Mouse (Mus musculus) heart, adult 2 months (tissue): ENCODE data around the gene Wipf1. TPM values are rescaled to one million over a fixed set of nuclear protein-coding genes. Genes with fewer than 3 reads are reported as not detected.

Experiments
- DNase-seq, 2 experiments: peaks; one replicate each; pipeline ENCODE4 v3.0.0; 2021
- H3K27ac ChIP-seq: fragments of 200-600 bp; 2 replicates; pipeline ENCODE4 v1.8.1; 2022
- H3K27me3 ChIP-seq: fragments of 200-500 bp; 2 replicates; pipeline ENCODE4 v1.6.1; 2012; ENCODE audit warnings: mild to moderate bottlenecking, low read length, inconsistent platforms, mixed read lengths; ENCODE audit not compliant: control insufficient read depth, insufficient read depth
- H3K36me3 ChIP-seq: fragments of 200-500 bp; 2 replicates; pipeline ENCODE4 v1.6.1; 2012; ENCODE audit warnings: low read length, inconsistent platforms; ENCODE audit not compliant: control insufficient read depth, insufficient read depth
- H3K4me1 ChIP-seq: fragments of 200-500 bp; 2 replicates; pipeline ENCODE4 v1.6.1; 2011; ENCODE audit warnings: low read length; ENCODE audit not compliant: control insufficient read depth, insufficient read depth
- H3K4me3 ChIP-seq: fragments of 200-600 bp; 2 replicates; pipeline ENCODE4 v1.8.1; 2022
- H3K79me2 ChIP-seq: fragments of 200-500 bp; replicated peaks from 2 replicates; pipeline ENCODE4 v1.6.1; 2012; ENCODE audit warnings: mild to moderate bottlenecking, inconsistent platforms, low read length, moderate library complexity, mixed read lengths; ENCODE audit not compliant: control insufficient read depth, insufficient read depth
- H3K9ac ChIP-seq: fragments of 200-500 bp; 2 replicates; pipeline ENCODE4 v1.6.1; 2012; ENCODE audit warnings: low read depth, mild to moderate bottlenecking, control low read depth, inconsistent platforms, low read length, mixed read lengths
- CTCF ChIP-seq: fragments of 200-600 bp; IDR thresholded peaks from 2 replicates; pipeline ENCODE4 v1.8.1; 2022; ENCODE audit warnings: antibody characterized with exemption, mild to moderate bottlenecking, moderate library complexity
- EP300 ChIP-seq: fragments of 200-500 bp; IDR thresholded peaks from 2 replicates; pipeline ENCODE4 v1.6.1; 2011; ENCODE audit warnings: low read depth, low read length, control low read depth; ENCODE audit not compliant: insufficient read depth
- POLR2A ChIP-seq: fragments of 200-500 bp; IDR thresholded peaks from 2 replicates; pipeline ENCODE4 v1.6.1; 2011; ENCODE audit warnings: mild to moderate bottlenecking, low read depth, low read length, control low read depth; ENCODE audit not compliant: insufficient read depth
- WGBS: fragments of 180-500 bp; shearing (Covaris S2); methylation state at CpG from one replicate; pipeline ENCODE4 v1.1.7; 2018; 5-methylcytosine and 5-hydroxymethylcytosine counted together
- intact Hi-C: fragments of 180-260 bp; cut with DNase I; formaldehyde crosslinking; loops from one replicate; pipeline ENCODE4 v1.15.1; 2025
- polyA plus RNA-seq: library from polyadenylated mRNA; depleted of rRNA; stranded (reverse); fragments of >200 nt; gene quantifications from 2 replicates; pipeline ENCODE4 v1.2.3, GENCODE M21; 2012
- total RNA-seq, 2 experiments: library from RNA; stranded (reverse); gene quantifications; 2 replicates each; pipeline ENCODE4 v1.2.3; 2021

The Wipf1 gene
- total and polyA plus RNA-seq, 3 experiments: 6.6 to 17.0 (median 12.9) TPM

DNA sequence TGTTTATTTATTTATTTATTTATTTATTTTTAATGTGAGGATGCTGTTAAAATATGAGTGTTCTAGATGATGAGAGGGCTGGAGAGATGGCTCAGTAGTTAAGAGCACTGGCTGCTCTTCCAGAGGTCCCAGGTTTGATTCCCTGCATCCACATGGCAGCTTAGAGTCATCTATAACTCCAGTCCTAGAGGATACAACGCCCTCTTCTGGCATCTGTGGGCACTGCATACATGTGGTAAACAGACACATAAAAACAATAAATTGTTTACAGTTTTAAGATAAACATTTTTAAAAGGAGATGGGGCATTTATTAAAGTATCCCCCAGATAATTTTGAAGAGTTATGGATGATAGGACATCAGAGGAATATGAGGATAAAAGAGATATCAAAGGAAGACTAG lies 10.2 kb upstream of the Wipf1 start:
- DNase-seq: no peak
- Histone ChIP-seq H3K4me1 (no peaks in the 10 kb centered on the region), H3K9ac (no peak overlapping the region), H3K79me2 (no peaks in the 10 kb centered on the region), H3K27me3 (no peaks in the 10 kb centered on the region), H3K4me3 (no peak overlapping the region), H3K36me3 (no peaks in the 10 kb centered on the region), H3K27ac (no peak overlapping the region)
- TF ChIP-seq POLR2A: no peak
- peak; percentile 63 for TF ChIP-seq CTCF
- intact Hi-C loops: no loop called here
- 24% methylated on average over 1 of the region's 1 CpGs for WGBS

DNA sequence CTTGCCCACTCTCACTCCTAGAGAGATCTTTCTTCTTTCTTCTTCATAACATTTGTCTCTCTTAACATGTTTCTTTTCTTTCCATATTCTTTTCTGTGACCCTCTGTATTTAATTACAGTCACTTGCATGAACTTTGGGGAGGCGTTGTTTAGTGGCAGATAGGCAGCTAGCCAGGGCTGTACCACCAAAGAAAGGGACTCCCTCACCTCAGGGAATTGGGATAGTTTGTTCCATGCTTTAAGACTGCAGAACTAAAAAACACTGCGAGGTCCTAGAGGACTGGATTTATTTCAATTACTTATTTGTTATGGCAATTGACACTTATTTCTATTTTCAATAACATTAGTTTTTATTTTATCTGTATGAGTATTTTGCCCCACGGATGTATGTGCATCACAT lies 9.6 kb upstream of the Wipf1 start:
- no peak for TF ChIP-seq CTCF
- no peak for TF ChIP-seq EP300
- TF ChIP-seq POLR2A: no peak
- Histone ChIP-seq H3K36me3 (no peaks in the 10 kb centered on the region), H3K4me3 (no peak overlapping the region), H3K4me1 (no peaks in the 10 kb centered on the region), H3K27me3 (no peaks in the 10 kb centered on the region), H3K9ac (no peak overlapping the region), H3K27ac (no peak overlapping the region), H3K79me2 (no peaks in the 10 kb centered on the region)
- DNase-seq: no peak
- WGBS: 75% methylated on average over 3 of the region's 3 CpGs
- intact Hi-C loops: no loop called here

DNA sequence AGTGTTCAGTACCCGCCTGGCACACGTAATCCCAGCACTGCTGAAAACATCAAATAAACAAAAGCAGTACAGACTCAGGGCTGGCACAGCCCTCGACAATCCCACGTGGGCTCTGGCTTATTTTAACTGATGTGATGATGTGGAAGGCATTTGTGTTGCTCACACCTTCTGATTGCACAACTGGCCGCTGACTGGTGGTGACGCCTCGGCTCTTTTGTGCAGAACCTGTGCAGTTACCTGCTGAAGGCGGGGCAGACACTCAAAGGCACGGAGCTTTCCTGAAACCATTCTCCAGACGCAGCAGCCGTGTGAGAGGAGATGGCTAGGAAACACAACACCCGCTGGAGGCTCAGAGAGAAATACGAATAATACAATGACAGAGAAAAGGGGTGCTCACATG lies 9.1 kb upstream of the Wipf1 start:
- H3K4me1 ChIP-seq: no peaks in the 10 kb centered on the region
- H3K36me3 ChIP-seq: no peaks in the 10 kb centered on the region
- TF ChIP-seq EP300 (no peak), POLR2A (no peak), CTCF (no peak)
- H3K4me3 ChIP-seq: no peak overlapping the region
- H3K27me3 ChIP-seq: no peaks in the 10 kb centered on the region
- no peaks in the 10 kb centered on the region for H3K79me2 ChIP-seq
- no peak overlapping the region for H3K27ac ChIP-seq
- no peak for DNase-seq
- intact Hi-C loops: no loop called here
- H3K9ac ChIP-seq: no peak overlapping the region
- 63% methylated on average over 13 of the region's 13 CpGs for WGBS

DNA sequence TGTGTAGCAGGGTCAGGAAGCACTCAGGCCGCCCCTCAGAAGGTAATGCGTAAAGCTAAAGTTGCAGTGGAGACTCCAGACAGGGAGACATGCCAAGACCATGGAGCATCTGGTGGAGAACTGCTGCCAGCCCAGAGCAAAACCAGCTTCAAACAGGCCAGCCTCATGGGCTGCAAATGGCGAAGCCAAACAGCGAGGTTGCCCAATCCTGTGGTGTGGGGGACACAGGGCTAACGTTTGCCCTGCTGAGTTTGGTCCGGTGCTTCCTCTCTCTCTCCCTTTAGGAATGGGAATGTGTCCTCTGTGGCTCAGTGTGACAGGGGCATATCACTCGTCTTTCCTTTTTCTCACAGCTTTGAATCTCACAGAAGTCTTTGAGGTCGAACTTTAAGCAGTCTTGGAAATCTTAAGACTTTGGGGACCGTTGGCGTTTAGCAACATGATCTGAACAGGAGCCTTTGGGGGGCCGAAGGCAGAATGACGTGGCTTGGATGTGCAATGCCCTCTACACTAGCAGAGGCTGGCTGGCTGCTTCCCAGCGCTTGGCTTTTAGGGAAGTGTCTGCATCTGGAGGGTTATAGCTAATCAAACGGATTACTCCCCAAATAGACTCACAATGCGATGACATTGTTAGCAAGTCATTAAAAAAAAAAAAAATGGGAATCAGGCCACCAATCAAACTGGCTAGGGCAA lies 6.7 kb upstream of the Wipf1 start:
- no peak overlapping the region for H3K27ac ChIP-seq
- H3K79me2 ChIP-seq: no peaks in the 10 kb centered on the region
- intact Hi-C loops: no loop called here
- no peak overlapping the region for H3K9ac ChIP-seq
- no peaks in the 10 kb centered on the region for H3K4me1 ChIP-seq
- no peak overlapping the region for H3K4me3 ChIP-seq
- DNase-seq: no peak
- 76% methylated on average over 15 of the region's 15 CpGs for WGBS
- H3K27me3 ChIP-seq: no peaks in the 10 kb centered on the region
- no peaks in the 10 kb centered on the region for H3K36me3 ChIP-seq
- no peak for TF ChIP-seq POLR2A
- TF ChIP-seq EP300: no peak
- TF ChIP-seq CTCF: no peak

DNA sequence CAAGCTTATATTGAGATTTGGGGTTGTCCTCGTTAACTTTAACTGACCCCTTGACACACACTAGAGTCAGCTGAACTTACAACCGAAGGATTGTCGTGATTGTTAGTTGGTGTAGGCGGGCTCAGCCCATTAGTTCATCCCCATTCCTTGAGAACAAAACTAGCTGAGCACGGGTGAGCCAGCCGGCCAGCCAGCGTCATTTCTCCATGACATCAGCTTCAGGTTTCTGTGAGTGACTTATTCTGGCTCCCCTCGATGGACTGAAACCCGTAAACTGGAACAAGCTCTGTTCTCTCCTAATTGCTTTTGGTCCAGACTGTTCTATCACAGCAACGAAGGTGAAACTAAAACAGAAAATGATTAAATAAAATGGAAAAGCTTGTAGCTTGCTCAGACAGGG lies 5.2 kb upstream of the Wipf1 start:
- no peaks in the 10 kb centered on the region for H3K36me3 ChIP-seq
- H3K9ac ChIP-seq: no peak overlapping the region
- DNase-seq: no peak
- no peak overlapping the region for H3K27ac ChIP-seq
- H3K4me1 ChIP-seq: peaks cover 2% of the 10 kb centered on the region; the same call in 1 of the 2 replicates
- WGBS: 82% methylated on average over 10 of the region's 10 CpGs
- TF ChIP-seq POLR2A (no peak), CTCF (no peak), EP300 (no peak)
- no peak overlapping the region for H3K4me3 ChIP-seq
- H3K79me2 ChIP-seq: no peaks in the 10 kb centered on the region
- intact Hi-C loops: no loop called here
- no peaks in the 10 kb centered on the region for H3K27me3 ChIP-seq

DNA sequence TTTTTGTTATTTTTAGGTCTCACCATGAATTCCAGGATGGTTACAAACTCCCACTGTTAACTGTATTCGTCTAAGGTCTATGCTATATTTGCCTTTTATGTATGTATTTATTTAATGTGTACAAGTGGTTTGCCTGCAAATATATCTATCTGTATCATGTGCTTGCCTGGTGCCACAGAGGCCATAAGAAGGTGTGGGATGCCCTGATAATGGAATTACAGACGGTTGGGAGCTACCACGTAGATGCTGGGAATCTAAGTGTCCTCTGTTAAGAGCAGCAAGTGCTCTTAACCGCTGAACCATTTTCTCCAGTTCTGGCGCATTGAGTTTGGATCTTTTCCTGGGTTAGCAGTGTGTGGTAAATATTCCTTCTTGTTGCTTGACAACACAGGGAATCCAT lies 953 bp upstream of the Wipf1 start:
- Histone ChIP-seq H3K4me1 (peaks cover 15% of the 10 kb centered on the region), H3K27me3 (0 out of 2 replicates have a peak, but pooled peaks cover 2% of the 10 kb centered on the region), H3K36me3 (no peaks in the 10 kb centered on the region; the same call in 1 of the 2 replicates), H3K9ac (no peak overlapping the region), H3K79me2 (no peaks in the 10 kb centered on the region; the same call in none of the 2 replicates), H3K4me3 (no peak overlapping the region), H3K27ac (no peak overlapping the region; the same call in 1 of the 2 replicates)
- WGBS: 86% methylated on average over 5 of the region's 5 CpGs
- intact Hi-C loops: no loop called here
- TF ChIP-seq EP300: no peak
- no peak for TF ChIP-seq POLR2A
- TF ChIP-seq CTCF: no peak
- DNase-seq: no peak
